Comparison of ENCODE assay signal across 8 mouse cellular contexts in the genomic region with DNA sequence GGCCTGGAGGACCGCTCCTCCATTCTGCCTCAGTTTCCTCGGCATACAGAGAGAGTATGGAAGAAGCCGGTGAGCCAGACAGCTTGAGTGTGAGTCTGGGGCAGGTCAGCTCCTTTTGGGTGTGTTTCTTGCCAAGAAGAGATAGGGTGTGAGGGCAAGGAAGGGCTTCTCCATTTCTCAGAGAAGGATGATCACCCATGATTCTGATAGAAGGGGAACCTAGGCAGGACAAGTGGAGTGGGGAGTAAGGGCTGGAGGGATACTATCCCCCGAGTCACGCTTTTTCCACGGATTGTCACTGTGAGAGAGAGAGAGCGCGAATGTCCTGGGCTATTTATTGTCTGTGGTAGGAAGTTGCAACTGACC. TPM values are rescaled to one million over a fixed set of nuclear protein-coding genes. Genes with fewer than 3 reads are reported as not detected.
A peak's percentile ranks its signal among the peaks of the same experiment; 100 is the strongest.
DNase-seq lines count a peak whose midpoint lies in the region; ATAC-seq and TF ChIP-seq lines count a peak whose summit lies in the region.

No protein-coding gene starts in this region.

- no peak for DNase-seq in frontal cortex, postnatal 14 days (ENCODE audit: low spot score in 2 of 2)
- no peak for DNase-seq in neural tube, embryonic 11.5 days (ENCODE audit: low spot score)
- DNase-seq in neural tube, embryonic 10.5 days (ENCODE audit: extremely low spot score, low spot score): no peak
- DNase-seq in liver, embryonic 13.5 days: no peak
- DNase-seq in stomach, postnatal 0 days (ENCODE audit: low spot score): no peak
- DNase-seq in right cerebral cortex, postnatal 25 days: no peak
- DNase-seq in kidney, postnatal 36 days: no peak

- 0 out of 2 replicates have a peak, but pooled peaks have one; percentile 1 for ATAC-seq in frontal cortex, adult (ENCODE audit: low TSS enrichment)
- no peak for ATAC-seq in neural tube, embryonic 11.5 days (ENCODE audit: insufficient read depth, low FRiP score, low TSS enrichment)
- ATAC-seq in liver, embryonic 13.5 days (ENCODE audit: low read depth): no peak
- ATAC-seq in stomach, postnatal 0 days (ENCODE audit: low FRiP score, low TSS enrichment): no peak

- WGBS in neural tube, embryonic 11.5 days: 15% methylated on average over 8 of the region's 8 CpGs
- WGBS in liver, embryonic 13.5 days (ENCODE audit: insufficient replicate concordance): 7% methylated on average over 8 of the region's 8 CpGs
- 10% methylated on average over 8 of the region's 8 CpGs for WGBS in stomach, postnatal 0 days

- H3K36me3 ChIP-seq in neural tube, embryonic 11.5 days (ENCODE audit: control insufficient read depth, insufficient read depth, low read length): no peaks in the 10 kb centered on the region
- no peaks in the 10 kb centered on the region for H3K36me3 ChIP-seq in liver, embryonic 13.5 days
- H3K36me3 ChIP-seq in stomach, postnatal 0 days (ENCODE audit: control insufficient read depth, insufficient read depth, low read length): no peaks in the 10 kb centered on the region

- peak overlapping the region; percentile 43 for H3K4me3 ChIP-seq in neural tube, embryonic 11.5 days (ENCODE audit: low read depth, low read length)
- H3K4me3 ChIP-seq in liver, embryonic 13.5 days (replicated peaks): peak overlapping the region; percentile 53
- peak overlapping the region; percentile 47 for H3K4me3 ChIP-seq in stomach, postnatal 0 days (ENCODE audit: low read depth, low read length)

- TF ChIP-seq EP300 in stomach, postnatal 0 days (optimal IDR thresholded peaks at IDR 0.05): no peak

- peak overlapping the region; percentile 89 for H3K4me2 ChIP-seq in neural tube, embryonic 11.5 days (ENCODE audit: low read depth)
- peak overlapping the region; percentile 74 for H3K4me2 ChIP-seq in liver, embryonic 13.5 days
- H3K4me2 ChIP-seq in stomach, postnatal 0 days (replicated peaks; ENCODE audit: low read depth): peak overlapping the region; percentile 89

- H3K9ac ChIP-seq in neural tube, embryonic 11.5 days (ENCODE audit: low read length): 0 out of 2 replicates have a peak overlapping the region, but pooled peaks have one; percentile 2
- H3K9ac ChIP-seq in liver, embryonic 13.5 days: no peak overlapping the region
- H3K9ac ChIP-seq in stomach, postnatal 0 days (ENCODE audit: low read length): no peak overlapping the region; the same call in 1 of the 2 replicates

- no peak overlapping the region for H3K27ac ChIP-seq in neural tube, embryonic 11.5 days (ENCODE audit: low read depth, low read length)
- no peak overlapping the region for H3K27ac ChIP-seq in liver, embryonic 13.5 days
- no peak overlapping the region for H3K27ac ChIP-seq in stomach, postnatal 0 days (replicated peaks)

- no peaks in the 10 kb centered on the region for H3K9me3 ChIP-seq in neural tube, embryonic 11.5 days (ENCODE audit: control insufficient read depth, low read length)
- no peaks in the 10 kb centered on the region for H3K9me3 ChIP-seq in liver, embryonic 13.5 days (replicated peaks)
- no peaks in the 10 kb centered on the region for H3K9me3 ChIP-seq in stomach, postnatal 0 days (ENCODE audit: control insufficient read depth, low read length)

- H3K4me1 ChIP-seq in neural tube, embryonic 11.5 days (ENCODE audit: control insufficient read depth, insufficient read depth, low read length): no peaks in the 10 kb centered on the region; the same call in 1 of the 2 replicates
- peaks cover 16% of the 10 kb centered on the region for H3K4me1 ChIP-seq in liver, embryonic 13.5 days (replicated peaks)
- H3K4me1 ChIP-seq in stomach, postnatal 0 days (replicated peaks; ENCODE audit: control insufficient read depth, insufficient read depth): peaks cover 6% of the 10 kb centered on the region; the same call in 1 of the 2 replicates

- no peak for TF ChIP-seq CTCF in stomach, postnatal 0 days (IDR thresholded peaks at IDR 0.05; ENCODE audit: low read depth)

- peaks cover 45% of the 10 kb centered on the region for H3K27me3 ChIP-seq in neural tube, embryonic 11.5 days (ENCODE audit: control insufficient read depth, insufficient read depth, low read length)
- peaks cover 71% of the 10 kb centered on the region for H3K27me3 ChIP-seq in liver, embryonic 13.5 days
- H3K27me3 ChIP-seq in stomach, postnatal 0 days (ENCODE audit: control insufficient read depth, insufficient read depth, low read length): 0 out of 2 replicates have a peak, but pooled peaks cover 2% of the 10 kb centered on the region

RNA-seq across cellular contexts. Expression of a gene that starts 7.0 kb away (rescaled TPM):
- polyA plus RNA-seq in neural tube, embryonic 11.5 days (2014; fragmentation: Nextera tagmentation; extraction: Ambion mirVana): 1.2 and 1.4 TPM in 2 replicates
- polyA plus RNA-seq in liver, embryonic 13.5 days (2015; fragmentation: Nextera tagmentation; extraction: Ambion mirVana): 3.7 and 4.2 TPM in 2 replicates
- polyA plus RNA-seq in stomach, postnatal 0 days (2015; fragmentation: Nextera tagmentation; extraction: Ambion mirVana): 1.2 and 1.3 TPM in 2 replicates

RNA-seq across cellular contexts. Expression of a gene that starts 7.1 kb away (rescaled TPM):
- polyA plus RNA-seq in neural tube, embryonic 11.5 days (2014; fragmentation: Nextera tagmentation; extraction: Ambion mirVana): 119 and 125 TPM in 2 replicates
- polyA plus RNA-seq in liver, embryonic 13.5 days (2015; fragmentation: Nextera tagmentation; extraction: Ambion mirVana): 43.1 and 49.9 TPM in 2 replicates
- 59.2 and 64.1 TPM in 2 replicates for polyA plus RNA-seq in stomach, postnatal 0 days (2015; fragmentation: Nextera tagmentation; extraction: Ambion mirVana)

RNA-seq across cellular contexts. Expression of a gene that starts 31.8 kb away (rescaled TPM):
- 0.25 and 0.34 TPM in 2 replicates for polyA plus RNA-seq in neural tube, embryonic 11.5 days (2014; fragmentation: Nextera tagmentation; extraction: Ambion mirVana)
- polyA plus RNA-seq in liver, embryonic 13.5 days (2015; fragmentation: Nextera tagmentation; extraction: Ambion mirVana): 0.03 TPM in 1 of 2 replicates, not detected in the other
- 0.18 and 0.33 TPM in 2 replicates for polyA plus RNA-seq in stomach, postnatal 0 days (2015; fragmentation: Nextera tagmentation; extraction: Ambion mirVana)

RNA-seq across cellular contexts. Expression of a gene that starts 49.8 kb away (rescaled TPM):
- polyA plus RNA-seq in neural tube, embryonic 11.5 days (2014; fragmentation: Nextera tagmentation; extraction: Ambion mirVana): 17.8 and 20.0 TPM in 2 replicates
- 4.4 and 5.7 TPM in 2 replicates for polyA plus RNA-seq in liver, embryonic 13.5 days (2015; fragmentation: Nextera tagmentation; extraction: Ambion mirVana)
- 5.5 and 6.2 TPM in 2 replicates for polyA plus RNA-seq in stomach, postnatal 0 days (2015; fragmentation: Nextera tagmentation; extraction: Ambion mirVana)
